Mouse (Mus musculus) ES-E14 (cell line): Measurements from ENCODE around the gene Tnfaip6.

Experiments
- CHD2 ChIP-seq: IDR thresholded peaks from 2 replicates; pipeline ENCODE4 v1.6.1; 2014; ENCODE audit warnings: mild to moderate bottlenecking, low read depth, low read length, inconsistent platforms
- HCFC1 ChIP-seq: IDR thresholded peaks from 2 replicates; pipeline ENCODE4 v1.6.1; 2012; ENCODE audit warnings: low read length, inconsistent platforms, borderline replicate concordance; ENCODE audit not compliant: insufficient read depth
- ZC3H11A ChIP-seq: IDR thresholded peaks from 2 replicates; pipeline ENCODE4 v1.6.1; 2012; ENCODE audit warnings: low read depth, mild to moderate bottlenecking, inconsistent platforms, low read length, borderline replicate concordance

GRCm38 (mm10) chr2:52038558-52038957 lies 749 bp downstream of the Tnfaip6 start:
- TF ChIP-seq HCFC1 (no peak), ZC3H11A (no peak), CHD2 (no peak)
